Mouse (Mus musculus): ENCODE measurements around the gene Car11. TPM values are rescaled to one million over a fixed set of nuclear protein-coding genes. Genes with fewer than 3 reads are reported as not detected.
A peak's percentile ranks its signal among the peaks of the same experiment; 100 is the strongest.
"Not testable (repeated sequence)": the region's sequence is repeated elsewhere in the genome, so short reads cannot be mapped to it uniquely, and the experiment has no call there.

Gene Car11
- polyA plus RNA-seq (2015; fragmentation: Nextera tagmentation; extraction: Ambion mirVana) = 4.2 and 5.1 TPM in 2 replicates

DNA sequence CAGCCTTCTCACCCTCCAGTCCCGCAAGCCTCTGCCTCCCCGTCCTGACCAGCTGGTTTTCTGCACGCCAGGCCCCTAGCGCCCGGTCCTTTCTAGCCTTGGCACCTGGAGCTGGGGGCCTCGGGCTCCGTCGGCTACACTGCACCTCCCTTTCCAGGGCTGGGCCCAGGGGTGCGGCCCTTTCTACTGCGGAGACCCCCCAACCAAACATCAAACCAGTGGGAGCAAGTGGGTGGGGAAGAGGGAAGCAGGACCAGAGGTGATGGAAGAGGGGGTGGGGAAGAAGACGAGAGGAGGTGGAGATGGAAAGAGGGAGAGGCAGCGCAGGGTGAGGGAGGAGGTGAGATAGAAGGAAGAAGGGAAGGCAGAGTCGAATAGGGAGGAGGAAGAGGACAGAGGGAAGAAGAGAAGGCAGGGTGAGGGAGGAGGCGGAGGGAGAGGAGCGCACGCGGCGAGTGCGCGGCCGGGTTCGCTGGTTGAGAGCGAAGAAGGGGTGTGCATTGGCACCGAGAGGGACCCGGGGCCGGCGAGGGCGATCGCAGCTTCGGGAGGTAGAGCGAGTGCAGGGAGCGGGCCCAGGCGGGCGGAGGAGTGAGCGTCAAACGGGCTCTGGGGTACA lies at the start of gene Car11:
Car11 (plus strand) TSS at position 321 of the 619 bp plus-strand sequence.
- H3K4me2 ChIP-seq (ENCODE audit: low read depth, low read length) = peak within 1 kb of the TSS; percentile 76
- H3K27ac ChIP-seq (ENCODE audit: low read length) = no peak within 1 kb of the TSS
- H3K4me1 ChIP-seq (ENCODE audit: control insufficient read depth, insufficient read depth, low read length) = peaks cover 24% of the 10 kb centered on the region
- 2% methylated on average over 36 of the region's 36 CpGs for WGBS
- no peak for ATAC-seq (replicated peaks; ENCODE audit: extremely low read depth, insufficient read depth, low FRiP score)
- H3K9me3 ChIP-seq (replicated peaks; ENCODE audit: control insufficient read depth, low read length) = no peaks in the 10 kb centered on the region
- no peaks in the 10 kb centered on the region for H3K36me3 ChIP-seq (ENCODE audit: control insufficient read depth, insufficient read depth)
- H3K27me3 ChIP-seq (ENCODE audit: control insufficient read depth, insufficient read depth, low read length) = peaks cover 25% of the 10 kb centered on the region
- peak within 1 kb of the TSS; percentile 52 for H3K9ac ChIP-seq (ENCODE audit: low read length)
- H3K4me3 ChIP-seq (ENCODE audit: low read length) = peak within 1 kb of the TSS; percentile 43

DNA sequence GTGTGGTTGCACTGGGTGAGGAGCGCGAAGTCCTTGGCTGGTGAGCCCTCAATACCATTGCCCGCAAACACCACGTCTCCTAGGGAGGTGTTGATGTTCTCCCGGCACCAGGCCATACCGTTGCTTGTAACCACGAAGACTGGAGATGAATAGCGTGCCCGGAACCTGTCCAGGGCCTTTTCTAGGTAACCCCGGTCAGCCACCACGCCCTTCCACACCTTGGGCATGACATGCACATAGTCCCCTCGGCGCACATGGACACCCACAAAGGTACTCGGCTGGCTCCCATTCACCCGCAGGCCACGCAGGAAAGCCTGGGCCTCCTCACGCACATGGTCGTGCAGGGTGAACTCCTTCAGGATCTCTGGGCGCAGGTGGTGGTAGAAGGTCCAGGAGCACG lies 49.2 kb upstream of the Car11 start:
- not testable (repeated sequence) for H3K27me3 ChIP-seq (ENCODE audit: control insufficient read depth, insufficient read depth, low read length); ATAC-seq (replicated peaks; ENCODE audit: extremely low read depth, insufficient read depth, low FRiP score); H3K9ac ChIP-seq (ENCODE audit: low read length); H3K4me3 ChIP-seq (ENCODE audit: low read length); H3K36me3 ChIP-seq (ENCODE audit: control insufficient read depth, insufficient read depth); H3K4me2 ChIP-seq (ENCODE audit: low read depth, low read length); H3K9me3 ChIP-seq (replicated peaks; ENCODE audit: control insufficient read depth, low read length); H3K27ac ChIP-seq (ENCODE audit: low read length)
- WGBS = 94% methylated on average over 19 of the region's 20 CpGs
- H3K4me1 ChIP-seq (ENCODE audit: control insufficient read depth, insufficient read depth, low read length) = peaks cover 13% of the 10 kb centered on the region

DNA sequence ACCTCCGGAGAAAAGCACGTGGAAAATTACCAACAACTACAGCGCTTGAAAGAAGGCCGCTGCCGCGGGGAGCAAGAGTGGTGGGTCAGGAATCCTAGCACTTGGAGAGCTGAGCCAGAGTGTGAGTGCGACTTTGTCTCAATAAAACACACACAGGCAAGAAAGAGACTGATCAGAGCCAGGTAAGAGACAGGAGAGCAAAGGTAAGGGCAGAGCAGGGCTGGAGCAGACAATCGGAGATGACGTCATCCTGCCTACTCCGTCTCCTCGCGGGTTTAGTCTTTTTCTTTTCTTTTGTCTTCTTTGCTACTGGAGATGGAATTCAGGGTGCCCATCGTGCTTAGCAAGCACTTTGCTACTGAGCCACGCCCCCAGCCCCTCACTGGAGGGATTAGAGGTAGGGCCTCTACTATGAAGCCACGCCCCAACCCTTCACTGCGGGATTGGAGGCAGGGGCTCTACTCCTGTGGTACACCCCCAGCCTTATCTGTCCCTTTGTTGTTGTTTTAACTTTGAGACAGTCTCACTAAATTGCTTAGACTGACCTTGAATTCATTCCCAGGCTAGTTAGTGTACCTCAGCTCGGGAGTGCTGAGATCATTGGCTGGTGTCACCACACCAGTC lies 45.1 kb upstream of the Car11 start:
- no peaks in the 10 kb centered on the region for H3K36me3 ChIP-seq (ENCODE audit: control insufficient read depth, insufficient read depth)
- no peaks in the 10 kb centered on the region for H3K27me3 ChIP-seq (ENCODE audit: control insufficient read depth, insufficient read depth, low read length)
- H3K9me3 ChIP-seq (replicated peaks; ENCODE audit: control insufficient read depth, low read length) = peaks cover 7% of the 10 kb centered on the region
- WGBS = 30% methylated on average over 17 of the region's 17 CpGs
- H3K4me3 ChIP-seq (ENCODE audit: low read length) = peak overlapping the region; percentile 23
- no peak overlapping the region for H3K9ac ChIP-seq (ENCODE audit: low read length)
- peak overlapping the region; percentile 49 for H3K4me2 ChIP-seq (ENCODE audit: low read depth, low read length)
- H3K4me1 ChIP-seq (ENCODE audit: control insufficient read depth, insufficient read depth, low read length) = peaks cover 9% of the 10 kb centered on the region
- no peak for ATAC-seq (replicated peaks; ENCODE audit: extremely low read depth, insufficient read depth, low FRiP score)
- no peak overlapping the region for H3K27ac ChIP-seq (ENCODE audit: low read length)

DNA sequence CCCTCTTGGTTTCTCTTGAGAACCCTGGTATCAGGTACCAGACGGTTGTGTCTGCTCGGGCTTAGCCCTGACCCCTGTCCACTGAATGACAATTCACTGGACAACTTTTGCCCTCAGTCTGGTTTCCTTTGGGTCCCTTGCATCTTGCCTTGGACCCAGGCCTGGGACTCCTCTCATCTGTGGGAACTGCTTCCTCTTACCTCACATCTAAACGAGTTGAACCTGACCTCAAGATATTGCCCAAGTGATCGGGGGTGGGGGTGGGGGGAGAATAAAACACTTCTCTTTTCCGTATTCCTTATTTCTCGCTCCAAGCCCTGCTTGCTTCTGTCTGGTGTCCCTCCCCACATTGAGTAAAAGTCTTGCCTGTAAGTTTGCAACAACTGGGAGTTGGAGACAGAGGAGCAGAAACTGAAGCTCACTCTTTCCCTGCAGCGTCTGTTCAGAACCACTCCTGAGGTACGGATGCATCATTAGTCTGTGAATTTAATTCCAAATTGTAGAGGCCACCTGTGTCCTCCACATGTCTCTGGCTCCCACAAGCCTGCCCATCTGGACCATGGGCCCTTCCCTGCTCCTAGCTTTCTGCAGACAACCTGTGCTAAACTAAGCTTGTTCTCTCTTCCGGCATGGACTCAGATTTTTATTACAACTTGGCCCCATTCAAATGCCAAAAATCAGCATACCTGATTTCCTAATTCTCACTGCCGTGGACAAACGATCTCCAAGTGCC lies 38.7 kb upstream of the Car11 start:
- Histone ChIP-seq H3K4me3 (ENCODE audit: low read length) (no peak overlapping the region), H3K4me2 (ENCODE audit: low read depth, low read length) (no peak overlapping the region), H3K27me3 (ENCODE audit: control insufficient read depth, insufficient read depth, low read length) (no peaks in the 10 kb centered on the region), H3K36me3 (ENCODE audit: control insufficient read depth, insufficient read depth) (no peaks in the 10 kb centered on the region), H3K9me3 (replicated peaks; ENCODE audit: control insufficient read depth, low read length) (peaks cover 7% of the 10 kb centered on the region), H3K27ac (ENCODE audit: low read length) (no peak overlapping the region), H3K4me1 (ENCODE audit: control insufficient read depth, insufficient read depth, low read length) (0 out of 2 replicates have a peak, but pooled peaks cover 4% of the 10 kb centered on the region), H3K9ac (ENCODE audit: low read length) (no peak overlapping the region)
- ATAC-seq (replicated peaks; ENCODE audit: extremely low read depth, insufficient read depth, low FRiP score) = no peak
- WGBS = 77% methylated on average over 11 of the region's 11 CpGs

DNA sequence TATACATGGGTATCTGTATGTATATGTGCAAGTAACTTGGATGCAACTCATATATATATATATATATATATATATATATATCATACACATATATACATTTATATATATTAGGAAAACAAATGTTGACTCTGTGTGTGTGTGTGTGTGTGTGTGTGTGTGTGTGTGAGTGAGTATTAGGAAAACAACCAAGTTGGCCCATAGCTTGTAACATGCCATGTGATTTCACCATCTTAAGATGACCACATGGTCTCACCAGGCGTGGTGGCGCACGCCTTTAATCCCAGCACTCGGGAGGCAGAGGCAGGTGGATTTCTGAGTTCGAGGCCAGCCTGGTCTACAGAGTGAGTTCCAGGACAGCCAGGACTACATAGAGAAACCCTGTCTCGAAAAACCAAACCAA lies 37.9 kb upstream of the Car11 start:
- H3K36me3 ChIP-seq (ENCODE audit: control insufficient read depth, insufficient read depth); H3K27ac ChIP-seq (ENCODE audit: low read length); H3K4me2 ChIP-seq (ENCODE audit: low read depth, low read length); H3K9me3 ChIP-seq (replicated peaks; ENCODE audit: control insufficient read depth, low read length); H3K27me3 ChIP-seq (ENCODE audit: control insufficient read depth, insufficient read depth, low read length); H3K4me1 ChIP-seq (ENCODE audit: control insufficient read depth, insufficient read depth, low read length); H3K4me3 ChIP-seq (ENCODE audit: low read length); ATAC-seq (replicated peaks; ENCODE audit: extremely low read depth, insufficient read depth, low FRiP score); H3K9ac ChIP-seq (ENCODE audit: low read length): not testable (repeated sequence)
- WGBS = 95% methylated on average over 5 of the region's 6 CpGs

DNA sequence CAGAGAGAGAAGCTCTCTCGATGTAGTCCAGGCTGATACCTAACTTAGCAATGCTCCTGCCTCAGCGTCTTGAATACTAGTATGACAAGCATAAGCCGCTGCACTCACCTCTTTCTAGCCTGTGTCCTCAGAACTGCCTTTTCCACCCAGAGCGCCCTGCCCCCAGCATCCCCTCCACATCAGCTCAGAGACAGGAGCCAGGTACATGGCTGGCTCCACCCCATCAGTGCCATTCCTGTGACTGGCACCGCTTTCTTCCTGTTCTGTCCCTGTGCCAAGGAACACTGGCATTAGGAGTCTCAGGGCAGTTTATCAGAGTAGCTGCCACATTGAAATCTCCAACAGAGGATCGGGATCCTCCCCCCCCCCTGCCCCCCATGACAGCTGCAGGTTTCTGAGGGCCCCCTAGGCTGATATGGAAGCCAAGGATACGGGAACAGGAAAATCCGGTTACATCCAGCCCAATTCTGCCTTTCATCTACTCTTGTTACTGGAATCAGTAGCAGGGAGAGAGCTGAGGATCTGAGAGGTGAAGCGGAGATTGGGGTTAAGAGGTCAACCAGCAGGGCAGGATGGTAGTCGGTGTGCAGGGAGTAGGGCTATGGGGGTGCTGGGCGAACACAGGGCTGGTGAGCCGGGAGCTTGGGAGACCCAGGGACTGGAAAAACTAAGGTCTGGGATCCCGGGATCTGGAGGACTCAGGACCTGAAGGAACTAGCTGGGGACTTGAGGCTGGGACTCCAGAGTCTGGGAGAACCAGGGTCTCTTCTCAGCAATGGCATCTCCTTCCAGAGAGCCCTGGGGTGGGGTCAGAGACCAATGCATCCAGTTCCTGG lies 34.1 kb upstream of the Car11 start:
- Histone ChIP-seq H3K36me3 (ENCODE audit: control insufficient read depth, insufficient read depth) (no peaks in the 10 kb centered on the region), H3K27ac (ENCODE audit: low read length) (no peak overlapping the region), H3K9me3 (replicated peaks; ENCODE audit: control insufficient read depth, low read length) (no peaks in the 10 kb centered on the region), H3K4me1 (ENCODE audit: control insufficient read depth, insufficient read depth, low read length) (0 out of 2 replicates have a peak, but pooled peaks cover 4% of the 10 kb centered on the region), H3K9ac (ENCODE audit: low read length) (no peak overlapping the region), H3K4me2 (ENCODE audit: low read depth, low read length) (no peak overlapping the region), H3K27me3 (ENCODE audit: control insufficient read depth, insufficient read depth, low read length) (no peaks in the 10 kb centered on the region), H3K4me3 (ENCODE audit: low read length) (no peak overlapping the region)
- ATAC-seq (replicated peaks; ENCODE audit: extremely low read depth, insufficient read depth, low FRiP score) = no peak
- 46% methylated on average over 13 of the region's 13 CpGs for WGBS

DNA sequence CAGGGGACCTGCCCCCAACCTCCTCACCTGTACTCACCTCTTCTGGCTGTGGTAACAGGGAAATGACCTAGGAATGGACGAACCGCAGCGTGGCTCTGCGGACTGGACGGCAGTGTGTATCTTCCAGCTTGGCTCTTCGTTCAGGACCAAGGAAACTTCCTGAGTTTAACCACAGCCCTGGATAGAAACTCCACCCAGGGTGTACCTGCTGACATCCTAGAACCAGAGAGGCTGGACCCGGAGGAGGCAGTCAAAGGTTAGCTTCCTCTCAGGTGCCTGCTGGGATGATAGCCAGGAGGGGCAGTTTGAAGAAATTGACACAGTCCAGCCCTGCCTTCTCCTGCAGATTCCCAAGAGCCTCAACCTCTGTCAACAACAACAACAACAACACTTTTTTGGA lies 33.5 kb upstream of the Car11 start, which contains the start of gene Fut2:
Fut2 (minus strand) TSS at position 234 of the 400 bp plus-strand sequence.
- Histone ChIP-seq H3K4me3 (ENCODE audit: low read length) (no peak within 1 kb of the TSS), H3K9ac (ENCODE audit: low read length) (no peak within 1 kb of the TSS), H3K9me3 (replicated peaks; ENCODE audit: control insufficient read depth, low read length) (no peaks in the 10 kb centered on the region), H3K4me1 (ENCODE audit: control insufficient read depth, insufficient read depth, low read length) (0 out of 2 replicates have a peak, but pooled peaks cover 4% of the 10 kb centered on the region), H3K27me3 (ENCODE audit: control insufficient read depth, insufficient read depth, low read length) (no peaks in the 10 kb centered on the region), H3K27ac (ENCODE audit: low read length) (no peak within 1 kb of the TSS), H3K36me3 (ENCODE audit: control insufficient read depth, insufficient read depth) (no peaks in the 10 kb centered on the region), H3K4me2 (ENCODE audit: low read depth, low read length) (no peak within 1 kb of the TSS)
- no peak for ATAC-seq (replicated peaks; ENCODE audit: extremely low read depth, insufficient read depth, low FRiP score)
- 77% methylated on average over 7 of the region's 7 CpGs for WGBS

DNA sequence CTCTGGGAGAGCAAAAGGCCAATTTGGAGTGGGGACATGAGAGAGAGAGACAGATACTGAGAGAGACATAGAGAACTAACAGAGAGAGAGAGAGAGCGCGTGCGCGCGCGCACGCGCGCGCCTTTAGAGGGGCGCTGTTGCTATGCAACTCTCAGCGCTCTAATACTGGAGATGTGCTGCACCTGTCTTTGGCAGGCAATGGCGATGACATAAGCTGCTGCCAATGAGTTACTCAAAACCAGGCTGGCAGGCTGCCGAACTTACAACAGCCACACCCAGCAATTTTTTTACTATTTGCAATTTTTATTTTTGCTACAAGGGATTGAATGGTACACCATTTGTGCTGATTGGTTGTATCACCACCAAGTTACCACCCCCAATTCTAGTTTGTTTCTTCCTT lies 31.9 kb upstream of the Car11 start:
- Histone ChIP-seq H3K27me3 (ENCODE audit: control insufficient read depth, insufficient read depth, low read length) (no peaks in the 10 kb centered on the region), H3K9me3 (replicated peaks; ENCODE audit: control insufficient read depth, low read length) (0 out of 2 replicates have a peak, but pooled peaks cover 3% of the 10 kb centered on the region), H3K9ac (ENCODE audit: low read length) (no peak overlapping the region), H3K27ac (ENCODE audit: low read length) (no peak overlapping the region), H3K4me1 (ENCODE audit: control insufficient read depth, insufficient read depth, low read length) (0 out of 2 replicates have a peak, but pooled peaks cover 4% of the 10 kb centered on the region), H3K4me2 (ENCODE audit: low read depth, low read length) (no peak overlapping the region), H3K4me3 (ENCODE audit: low read length) (no peak overlapping the region), H3K36me3 (ENCODE audit: control insufficient read depth, insufficient read depth) (no peaks in the 10 kb centered on the region)
- WGBS = 68% methylated on average over 14 of the region's 14 CpGs
- no peak for ATAC-seq (replicated peaks; ENCODE audit: extremely low read depth, insufficient read depth, low FRiP score)
